Mouse (Mus musculus): ENCODE data around the gene Thbs1.

The Thbs1 gene

GRCm38 (mm10) chr2:118149855-118150563, 38.3 kb downstream of the Thbs1 start:
- peak; percentile 45 for DNase-seq

GRCm38 (mm10) chr2:118158095-118158494, 46.4 kb downstream of the Thbs1 start:
- no peak for DNase-seq

GRCm38 (mm10) chr2:118159126-118159525, 47.5 kb downstream of the Thbs1 start:
- no peak for DNase-seq

- DNase-seq, result no peak
Measured at GRCm38 (mm10) chr2:118160547-118160946, 48.9 kb downstream of the Thbs1 start.

- no peak for DNase-seq
Measured at GRCm38 (mm10) chr2:118160991-118161390, 49.3 kb downstream of the Thbs1 start.

- no peak for DNase-seq
Measured at GRCm38 (mm10) chr2:118162486-118162885, 50.8 kb downstream of the Thbs1 start.

GRCm38 (mm10) chr2:118164137-118164536, 52.5 kb downstream of the Thbs1 start:
- DNase-seq, result no peak

GRCm38 (mm10) chr2:118165691-118166090, 54.0 kb downstream of the Thbs1 start:
- DNase-seq, result no peak

GRCm38 (mm10) chr2:118167731-118168130, 56.1 kb downstream of the Thbs1 start:
- no peak for DNase-seq

GRCm38 (mm10) chr2:118168225-118168624, 56.5 kb downstream of the Thbs1 start:
- DNase-seq, result no peak

- DNase-seq, result peak; percentile 40
Measured at GRCm38 (mm10) chr2:118174558-118175383, 63.1 kb downstream of the Thbs1 start.
